Mouse (Mus musculus) C2C12 (cell line): ENCODE measurements around the gene Zfp423.

Experiments used
- CTCF ChIP-seq: IDR thresholded peaks from one replicate; pipeline ENCODE4 v1.5.1; 2011; ENCODE audit not compliant: control insufficient read depth, insufficient read depth, insufficient read length
- MYOD1 ChIP-seq: IDR thresholded peaks from one replicate; pipeline ENCODE4 v1.6.1; 2011; ENCODE audit warnings: low read depth; ENCODE audit not compliant: control insufficient read depth, insufficient read length

DNA sequence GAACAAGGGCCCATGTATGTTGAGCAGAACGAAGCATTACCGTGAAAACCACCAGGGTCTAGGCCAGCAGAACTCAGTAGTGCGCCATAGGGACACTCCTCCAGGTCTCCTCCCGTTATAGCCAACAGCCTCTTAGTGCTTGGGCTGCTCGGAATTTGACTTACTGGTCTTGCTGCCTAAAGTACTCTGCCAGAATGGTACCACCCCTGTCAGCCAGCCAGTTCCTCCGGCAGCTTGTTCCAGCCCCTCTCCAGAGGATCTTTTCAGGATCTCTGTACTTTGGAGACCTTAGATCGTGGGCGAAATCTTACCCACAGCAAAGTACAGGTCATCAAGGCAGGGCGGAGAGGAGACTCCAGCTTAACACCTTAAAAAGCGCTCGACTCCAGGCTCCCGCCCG, 25.2 kb downstream of the Zfp423 start:
- TF ChIP-seq CTCF (no peak), MYOD1 (no peak)
